Mouse (Mus musculus): ENCODE measurements at regions not wholly inside any gene's neighbourhood (a gene's known extent, or its start where the extent isn't known, plus 50 kb on each side); places are given as distances from the start of the nearest gene placed in this dataset.

- no peak for DNase-seq (ENCODE audit: low spot score)
Observed at GRCm38 (mm10) chr13:54285968-54286367, 85.2 kb upstream of the Cplx2 start.

GRCm38 (mm10) chr13:54286616-54287015 is 84.5 kb upstream of the Cplx2 start:
- no peak for DNase-seq (ENCODE audit: low spot score)

GRCm38 (mm10) chr13:54290066-54290465 is 81.1 kb upstream of the Cplx2 start:
- no peak for DNase-seq (ENCODE audit: low spot score)

- DNase-seq (ENCODE audit: low spot score): no peak
Observed at GRCm38 (mm10) chr13:54292394-54292793, 78.8 kb upstream of the Cplx2 start.

GRCm38 (mm10) chr13:54293006-54293405 is 78.1 kb upstream of the Cplx2 start:
- DNase-seq (ENCODE audit: low spot score): no peak

DNA sequence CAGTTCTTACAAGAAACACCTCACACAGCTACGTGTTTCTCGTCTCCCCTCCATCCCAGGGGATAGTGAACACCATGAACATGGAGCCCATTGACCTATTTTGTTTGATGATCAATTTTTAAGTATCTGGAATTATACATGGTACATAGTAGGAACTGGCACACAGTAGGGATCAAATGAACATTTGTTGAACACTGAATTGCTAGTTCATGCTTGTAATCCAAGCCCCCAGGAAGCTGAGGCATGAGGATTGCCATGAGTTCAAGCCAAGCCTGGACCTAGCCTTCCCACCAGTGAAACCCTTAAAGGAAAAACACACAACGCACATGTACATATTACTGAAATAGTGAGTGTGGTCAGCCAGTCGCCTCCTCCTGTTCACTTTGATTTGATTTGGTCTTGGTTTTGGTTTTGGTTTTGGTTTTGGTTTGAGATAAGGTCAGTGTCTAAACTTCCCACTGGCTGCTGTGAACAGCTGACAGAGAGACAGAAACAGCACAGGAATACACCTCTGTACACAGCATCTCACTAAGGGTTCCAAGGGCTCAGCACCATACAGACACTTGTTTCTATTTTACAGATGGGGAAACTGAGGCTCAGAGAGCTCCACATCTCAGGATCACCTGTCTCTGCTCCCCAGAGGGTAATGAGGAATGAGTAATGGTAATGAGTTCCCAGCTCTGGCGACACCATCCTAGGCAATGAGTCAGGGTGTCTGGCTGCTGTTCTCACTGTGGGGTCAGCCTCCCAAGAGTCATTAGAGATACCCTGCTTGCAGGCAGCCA is 75.5 kb upstream of the Cplx2 start:
- DNase-seq (ENCODE audit: low spot score): no peak

- no peak for DNase-seq (ENCODE audit: low spot score)
Observed at GRCm38 (mm10) chr13:54296260-54296555, 74.9 kb upstream of the Cplx2 start.

GRCm38 (mm10) chr13:54298851-54299250 is 72.3 kb upstream of the Cplx2 start:
- DNase-seq (ENCODE audit: low spot score): no peak

DNA sequence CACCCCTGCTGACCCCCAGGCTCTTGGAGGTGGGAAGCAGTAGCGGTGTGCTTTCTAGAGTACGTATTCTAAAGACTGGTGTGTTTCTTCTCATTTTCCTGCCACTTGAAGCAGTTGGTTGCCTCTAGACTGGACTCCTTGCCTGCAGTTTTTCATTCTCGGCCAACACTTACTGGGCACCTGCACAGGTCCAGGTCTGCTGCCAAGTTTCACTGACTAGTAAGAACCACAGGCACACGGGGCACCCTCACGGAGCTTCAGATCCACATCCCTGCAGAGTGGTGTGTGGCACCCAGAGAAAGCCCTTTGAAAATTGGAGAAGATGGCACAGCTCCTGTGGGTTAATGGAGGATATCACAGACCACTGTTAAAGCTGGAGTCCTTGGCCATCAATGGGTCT is 71.9 kb upstream of the Cplx2 start:
- no peak for DNase-seq (ENCODE audit: low spot score)

- no peak for DNase-seq (ENCODE audit: low spot score)
Observed at GRCm38 (mm10) chr13:54301110-54301509, 70.0 kb upstream of the Cplx2 start.

DNA sequence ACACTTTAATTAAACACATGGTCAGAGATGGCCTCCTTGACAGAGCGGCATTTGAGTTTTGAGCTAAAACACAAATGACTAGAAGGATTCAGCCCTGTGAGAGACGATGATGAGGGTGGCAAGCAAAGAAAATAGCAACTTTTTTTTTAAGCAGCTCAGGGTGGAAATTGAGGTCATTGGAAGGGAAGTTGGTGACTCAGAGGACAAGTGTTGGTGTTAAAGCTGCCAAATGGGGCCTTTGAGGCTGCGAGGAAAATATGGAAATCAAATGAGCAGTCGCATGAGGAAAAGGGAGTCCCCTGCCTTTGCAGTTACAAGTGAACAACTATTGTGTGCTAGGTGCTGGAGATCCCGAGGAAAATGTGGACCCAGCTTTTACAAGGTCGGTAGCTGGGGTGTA is 69.5 kb upstream of the Cplx2 start:
- no peak for DNase-seq (ENCODE audit: low spot score)

- peak; percentile 59 for DNase-seq (ENCODE audit: low spot score)
Observed at GRCm38 (mm10) chr13:54302351-54303070, 68.6 kb upstream of the Cplx2 start.

GRCm38 (mm10) chr13:54303071-54303924 is 67.9 kb upstream of the Cplx2 start:
- DNase-seq (ENCODE audit: low spot score): peak; percentile 87

- DNase-seq (ENCODE audit: low spot score): peak; percentile 34
Observed at GRCm38 (mm10) chr13:54304251-54304650, 66.9 kb upstream of the Cplx2 start.

GRCm38 (mm10) chr13:54308591-54308990 is 62.6 kb upstream of the Cplx2 start:
- DNase-seq (ENCODE audit: low spot score): no peak

GRCm38 (mm10) chr13:54309354-54309753 is 61.8 kb upstream of the Cplx2 start:
- DNase-seq (ENCODE audit: low spot score): no peak

GRCm38 (mm10) chr13:54310144-54310543 is 61.0 kb upstream of the Cplx2 start:
- no peak for DNase-seq (ENCODE audit: low spot score)

GRCm38 (mm10) chr13:54311327-54312026 is 59.7 kb upstream of the Cplx2 start:
- DNase-seq (ENCODE audit: low spot score): no peak

- peak; percentile 23 for DNase-seq (ENCODE audit: low spot score)
Observed at GRCm38 (mm10) chr13:54312405-54313185, 58.6 kb upstream of the Cplx2 start.

- no peak for DNase-seq (ENCODE audit: low spot score)
Observed at GRCm38 (mm10) chr13:54315333-54315732, 55.8 kb upstream of the Cplx2 start.

GRCm38 (mm10) chr13:54316907-54317306 is 54.2 kb upstream of the Cplx2 start:
- no peak for DNase-seq (ENCODE audit: low spot score)
